Mouse (Mus musculus) kidney, adult 18-20 months (tissue): ENCODE measurements around the gene Dock4.

Experiments
- DNase-seq: peaks from one replicate; pipeline ENCODE4 v3.0.0; 2021

Dock4 gene

DNA sequence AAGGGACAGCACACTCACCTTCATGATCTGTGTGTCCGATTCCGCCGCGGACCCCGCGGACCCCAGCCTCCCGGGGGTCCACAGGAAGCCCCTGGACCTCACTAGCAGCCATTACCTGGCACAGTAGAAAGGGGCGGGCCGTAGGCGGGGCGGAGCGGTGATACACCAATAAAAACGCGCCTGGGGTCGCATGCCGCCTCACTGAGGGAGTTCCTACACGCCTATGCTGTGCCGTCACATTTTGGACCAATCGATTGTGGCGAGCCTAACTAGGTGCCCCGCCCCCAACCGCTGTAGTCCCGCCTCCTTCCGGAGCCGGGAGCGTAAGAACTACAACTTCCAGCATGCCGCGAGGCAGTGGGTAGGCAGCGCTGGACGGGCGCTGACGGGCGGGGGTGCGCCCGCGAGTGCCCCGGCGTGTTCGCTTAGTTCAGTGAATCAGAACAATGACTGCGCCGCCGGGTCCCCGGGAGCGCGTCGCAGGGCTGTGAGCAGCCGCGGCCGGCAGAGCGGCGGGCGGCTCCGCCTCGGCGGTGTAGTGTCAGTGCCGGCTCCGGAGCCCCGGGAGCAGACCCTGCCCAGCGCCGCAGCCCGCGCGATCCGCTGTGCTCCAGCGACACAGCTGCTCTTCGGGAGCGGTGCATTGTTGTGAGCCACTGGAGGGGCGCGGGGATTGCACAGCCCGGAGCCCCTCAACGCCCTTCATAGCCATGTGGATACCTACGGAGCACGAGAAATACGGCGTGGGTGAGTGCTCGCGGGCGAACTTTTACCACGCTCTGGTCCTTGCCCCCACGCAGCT lies at the start of gene Dock4, which contains the start of gene Zfp277:
Dock4 (plus strand) TSS at position 305 of the 802 bp plus-strand sequence.
Zfp277 (minus strand) TSS at position 255 of the 802 bp plus-strand sequence.
- DNase-seq = peak; percentile 99

DNA sequence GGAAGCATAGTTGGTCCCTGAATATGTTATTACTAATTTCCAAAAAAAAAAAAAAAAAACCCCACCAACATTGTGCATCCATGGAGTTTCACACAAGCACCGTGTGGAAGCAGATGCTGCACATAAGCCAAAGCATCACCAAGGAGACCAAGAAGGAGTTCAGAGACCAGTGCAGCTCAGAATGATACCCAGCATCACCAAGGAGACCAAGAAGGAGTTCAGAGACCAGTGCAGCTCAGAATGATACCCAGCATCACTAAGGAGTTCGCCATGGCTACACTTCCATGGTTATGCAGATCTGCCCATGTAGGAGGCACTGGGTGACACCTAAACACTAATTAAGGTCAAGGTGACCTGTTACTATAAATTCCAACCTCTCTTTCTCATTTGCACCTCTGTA lies 46.8 kb upstream of the Dock4 start:
- no peak for DNase-seq

DNA sequence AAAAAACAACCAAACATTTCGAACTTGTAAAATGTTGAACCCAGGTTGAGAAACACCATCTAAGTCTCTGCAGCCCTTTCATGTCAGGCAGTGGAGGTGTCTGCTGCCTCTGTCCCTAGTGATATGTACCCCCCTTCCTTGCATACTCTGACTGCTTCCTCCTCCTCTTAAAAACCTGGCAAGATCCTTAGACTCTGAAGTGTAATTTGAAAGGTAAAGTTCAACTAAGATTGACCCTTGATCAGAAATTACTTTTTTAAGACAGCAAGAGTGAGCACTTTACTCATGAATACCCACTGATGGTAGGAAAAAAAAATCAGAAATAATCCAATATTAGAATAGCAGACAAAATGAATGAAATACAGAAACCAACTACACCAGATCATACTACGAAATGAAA lies 46.4 kb upstream of the Dock4 start:
- DNase-seq = no peak

DNA sequence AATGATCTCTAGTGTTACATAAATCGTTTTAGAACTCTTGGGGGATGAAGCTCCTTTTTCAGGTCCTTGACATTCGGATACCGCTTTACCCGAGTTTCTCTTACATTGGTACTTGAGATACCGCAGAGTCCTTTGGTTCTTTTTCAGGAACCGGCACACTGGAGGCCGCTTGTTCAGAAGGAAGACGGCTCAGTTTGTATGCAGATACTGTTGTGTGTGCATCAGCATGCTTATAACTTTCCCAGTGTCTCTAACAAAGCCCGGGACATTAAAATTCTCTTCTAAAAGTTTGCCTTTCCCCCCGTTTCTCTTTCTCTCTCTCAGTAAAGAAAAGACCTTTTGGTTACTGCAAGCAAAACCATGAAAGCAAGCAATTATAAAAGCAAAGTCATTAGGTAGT lies 45.9 kb upstream of the Dock4 start:
- DNase-seq = no peak

DNA sequence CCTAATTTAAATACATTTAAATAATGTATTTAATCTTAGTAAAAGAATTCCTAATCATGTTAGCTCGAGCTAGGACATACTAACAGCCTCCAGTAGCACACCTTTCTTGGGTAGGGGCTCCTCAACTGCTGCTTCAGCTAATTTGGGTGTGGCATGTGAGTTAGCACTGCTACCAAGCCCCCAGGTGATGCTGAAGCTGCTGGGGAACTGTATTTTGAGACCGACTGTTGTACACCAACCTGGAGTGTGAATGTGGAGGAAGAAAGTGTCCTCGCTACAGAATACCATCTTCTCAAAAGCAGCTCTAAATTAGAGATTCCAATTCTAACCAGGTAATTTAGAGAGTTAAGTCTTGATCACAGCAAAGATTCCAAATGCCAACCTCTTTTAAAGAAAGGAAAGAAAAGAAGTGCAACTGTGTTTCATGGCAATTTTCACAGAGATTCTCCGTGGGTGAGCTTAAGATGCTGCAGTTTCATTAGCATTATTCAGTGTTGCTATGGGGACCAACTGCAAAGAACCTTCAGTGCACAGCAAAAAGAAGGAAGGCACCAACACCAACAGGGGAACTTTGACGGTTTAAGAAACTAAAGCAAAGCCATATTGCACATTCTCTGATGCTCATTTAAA lies 31.0 kb upstream of the Dock4 start:
- no peak for DNase-seq

DNA sequence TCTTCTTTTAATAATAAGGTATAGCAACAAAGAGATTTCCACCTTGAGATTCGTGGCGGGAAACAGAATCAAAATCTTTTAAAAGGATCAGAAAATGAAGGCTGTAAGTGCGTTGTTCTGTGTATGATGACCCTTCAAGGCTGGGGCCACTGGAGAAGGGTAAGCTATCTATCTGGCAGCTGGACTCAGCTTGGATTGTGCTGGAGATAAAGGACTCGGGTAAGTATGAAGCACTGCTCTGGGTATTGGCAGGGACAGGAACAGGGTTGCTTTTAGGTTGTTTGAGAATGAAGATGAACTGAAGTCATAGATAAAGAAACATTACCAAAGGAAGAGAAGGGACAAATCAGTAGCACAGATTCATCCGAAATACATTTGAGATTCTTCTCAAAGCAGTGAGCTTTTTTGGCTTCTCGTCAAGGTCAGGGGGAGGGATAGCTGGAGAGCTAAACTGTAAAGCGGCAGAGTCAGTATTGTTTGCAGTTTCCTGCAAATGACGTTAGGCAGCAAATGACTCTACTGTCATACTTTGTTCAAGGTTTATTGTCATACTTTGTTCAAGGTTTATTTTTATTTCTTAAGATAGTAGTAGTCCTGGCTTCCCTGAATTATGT lies 30.3 kb upstream of the Dock4 start:
- DNase-seq = no peak

DNA sequence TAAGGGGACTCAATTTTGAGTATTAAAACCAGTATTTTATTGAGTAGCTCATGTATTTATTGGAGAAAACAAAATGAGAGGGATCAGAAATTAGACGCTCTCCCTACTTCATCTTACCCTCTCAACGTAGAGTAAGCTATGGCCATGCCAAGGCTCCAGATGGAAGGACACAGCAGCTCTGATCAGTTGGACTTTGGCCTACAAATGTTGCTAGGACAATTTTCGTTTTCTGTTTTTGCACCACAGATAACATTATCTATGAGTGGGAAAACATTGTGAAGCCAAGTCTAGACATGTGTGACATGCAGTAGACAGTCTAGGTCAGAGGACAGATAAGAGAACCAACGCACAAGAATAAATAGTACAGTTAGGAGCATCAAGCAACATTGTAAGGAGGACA lies 28.5 kb upstream of the Dock4 start:
- DNase-seq = no peak

DNA sequence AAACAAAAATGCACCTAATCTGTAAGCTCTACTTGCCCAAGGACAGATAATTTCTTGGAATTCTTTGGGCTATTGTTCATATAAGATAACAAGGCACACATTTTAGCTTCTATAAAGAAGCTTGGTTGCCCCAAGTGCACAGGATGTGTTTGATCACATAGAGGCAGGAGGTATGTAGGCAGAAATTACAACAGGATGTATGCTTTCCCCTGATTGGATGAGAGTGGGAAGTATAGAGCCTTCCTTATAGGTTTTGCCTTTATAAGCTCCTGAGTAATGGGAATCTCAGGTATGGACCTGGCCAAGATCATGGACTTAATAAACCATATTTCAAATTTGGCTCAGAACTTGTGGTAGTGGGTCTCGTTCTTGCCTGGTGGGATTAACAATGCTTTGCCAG lies 20.8 kb upstream of the Dock4 start:
- DNase-seq = no peak

DNA sequence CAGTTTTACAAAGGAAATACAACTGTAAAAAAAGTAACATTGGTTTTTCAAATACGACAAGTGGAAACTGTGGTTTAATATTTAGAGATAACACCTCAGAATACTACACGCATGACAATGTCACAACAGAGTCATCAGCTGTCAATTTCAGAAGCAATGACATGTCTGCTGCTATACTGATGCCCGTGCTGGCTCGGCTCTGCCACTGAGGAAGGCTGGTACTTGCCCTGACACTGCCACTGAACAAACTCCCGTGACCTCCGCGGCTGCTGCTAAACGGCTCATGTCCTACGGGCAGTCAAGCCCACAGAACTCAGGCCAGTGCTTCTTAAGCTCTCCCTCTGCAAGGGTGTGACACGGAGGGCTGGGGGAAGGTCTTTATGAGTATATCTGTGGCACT lies 18.1 kb upstream of the Dock4 start:
- no peak for DNase-seq

DNA sequence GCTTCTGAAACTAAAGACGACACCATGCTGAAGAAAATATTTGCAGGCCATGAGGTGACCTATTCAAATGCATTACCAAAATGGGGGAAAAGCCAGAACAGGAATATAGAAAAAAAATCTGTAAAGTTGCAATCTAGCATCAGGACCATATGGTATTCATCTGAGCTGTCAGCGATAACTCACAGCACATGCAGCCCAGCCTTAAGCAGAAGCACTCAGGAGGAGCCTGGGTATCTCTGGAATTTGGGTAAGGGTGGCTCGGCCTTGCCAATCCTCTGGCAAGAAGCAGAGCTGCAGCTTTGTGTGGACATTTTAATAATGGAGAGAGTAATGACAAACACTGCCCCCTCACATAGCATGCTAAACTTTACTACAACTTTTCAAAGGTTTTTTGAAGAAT lies 15.8 kb upstream of the Dock4 start:
- no peak for DNase-seq

DNA sequence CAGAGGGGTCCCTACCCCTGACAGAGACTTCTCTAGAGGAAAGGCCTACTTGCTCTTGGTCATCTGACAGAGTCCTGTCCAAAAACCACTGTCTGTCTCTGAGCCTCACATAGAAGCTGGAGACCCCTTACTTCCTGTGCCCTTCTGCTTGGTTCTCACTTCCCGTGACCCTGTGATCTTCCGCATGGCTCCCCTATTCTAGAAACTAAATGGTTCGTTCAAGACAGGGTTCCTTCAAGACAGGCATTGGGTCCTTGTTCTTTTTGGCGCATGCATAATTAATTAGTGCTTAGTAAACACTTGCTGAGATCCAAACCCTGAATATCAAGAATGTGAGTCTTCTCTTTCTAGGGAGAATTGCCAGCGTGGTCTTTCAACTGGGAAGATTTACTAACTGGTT lies 14.7 kb upstream of the Dock4 start:
- DNase-seq = no peak

DNA sequence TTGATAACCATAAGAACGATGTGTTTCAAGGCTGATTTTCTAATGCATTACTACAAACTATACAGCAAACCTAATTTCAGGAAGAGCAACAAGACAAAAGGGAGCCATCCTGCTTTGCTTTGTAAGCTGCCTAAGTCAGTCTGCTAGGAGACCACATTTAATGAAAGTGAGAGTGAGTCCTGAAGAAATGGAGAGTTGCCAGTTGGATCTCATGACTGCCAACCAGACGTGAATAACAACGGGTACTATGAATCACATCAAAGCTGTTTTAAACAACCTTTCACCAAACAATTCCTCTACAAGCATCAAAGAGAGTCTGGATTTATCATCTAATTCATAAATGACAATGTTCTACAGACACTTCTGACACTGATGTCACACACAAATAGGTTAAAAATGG lies 11.7 kb upstream of the Dock4 start:
- no peak for DNase-seq

DNA sequence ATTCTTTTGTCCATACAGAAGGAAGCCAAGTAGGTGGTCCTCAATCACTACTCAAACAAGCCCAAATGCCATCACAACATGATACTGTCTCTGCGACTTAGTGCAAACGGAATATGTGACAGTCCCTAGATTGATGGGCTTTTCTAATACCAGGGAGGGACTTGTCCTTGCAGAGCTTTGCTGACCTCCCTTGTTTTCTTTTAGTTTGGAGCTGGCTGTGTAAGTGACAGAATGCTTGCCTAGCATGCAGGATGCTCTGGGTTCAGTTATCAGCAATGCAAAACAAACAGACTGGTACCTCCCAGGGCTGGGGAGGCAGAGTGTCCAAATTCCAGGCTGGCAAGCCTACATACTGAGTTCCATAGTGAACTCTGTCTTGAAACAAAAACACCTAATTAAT lies 7.7 kb upstream of the Dock4 start:
- DNase-seq = no peak

DNA sequence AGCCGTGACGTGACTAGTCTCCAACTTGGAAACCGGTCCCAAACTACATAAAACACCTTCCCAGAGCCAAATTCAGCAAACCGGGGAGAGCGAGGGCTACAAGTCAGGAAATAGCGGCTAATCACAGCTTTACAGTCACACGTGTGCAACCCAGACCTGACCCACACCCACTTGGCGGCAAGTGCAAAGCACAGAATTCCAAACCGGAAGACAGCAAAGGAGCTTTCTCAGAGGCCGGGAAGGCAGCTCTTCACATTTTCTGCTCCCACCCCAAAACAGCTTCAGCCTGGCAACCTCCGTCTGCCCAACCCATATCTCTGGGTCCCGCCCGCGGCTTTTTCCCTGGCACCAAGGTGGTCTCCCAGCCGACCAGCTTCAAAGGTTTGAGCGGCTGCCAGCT lies 546 bp upstream of the Dock4 start:
- DNase-seq = no peak

DNA sequence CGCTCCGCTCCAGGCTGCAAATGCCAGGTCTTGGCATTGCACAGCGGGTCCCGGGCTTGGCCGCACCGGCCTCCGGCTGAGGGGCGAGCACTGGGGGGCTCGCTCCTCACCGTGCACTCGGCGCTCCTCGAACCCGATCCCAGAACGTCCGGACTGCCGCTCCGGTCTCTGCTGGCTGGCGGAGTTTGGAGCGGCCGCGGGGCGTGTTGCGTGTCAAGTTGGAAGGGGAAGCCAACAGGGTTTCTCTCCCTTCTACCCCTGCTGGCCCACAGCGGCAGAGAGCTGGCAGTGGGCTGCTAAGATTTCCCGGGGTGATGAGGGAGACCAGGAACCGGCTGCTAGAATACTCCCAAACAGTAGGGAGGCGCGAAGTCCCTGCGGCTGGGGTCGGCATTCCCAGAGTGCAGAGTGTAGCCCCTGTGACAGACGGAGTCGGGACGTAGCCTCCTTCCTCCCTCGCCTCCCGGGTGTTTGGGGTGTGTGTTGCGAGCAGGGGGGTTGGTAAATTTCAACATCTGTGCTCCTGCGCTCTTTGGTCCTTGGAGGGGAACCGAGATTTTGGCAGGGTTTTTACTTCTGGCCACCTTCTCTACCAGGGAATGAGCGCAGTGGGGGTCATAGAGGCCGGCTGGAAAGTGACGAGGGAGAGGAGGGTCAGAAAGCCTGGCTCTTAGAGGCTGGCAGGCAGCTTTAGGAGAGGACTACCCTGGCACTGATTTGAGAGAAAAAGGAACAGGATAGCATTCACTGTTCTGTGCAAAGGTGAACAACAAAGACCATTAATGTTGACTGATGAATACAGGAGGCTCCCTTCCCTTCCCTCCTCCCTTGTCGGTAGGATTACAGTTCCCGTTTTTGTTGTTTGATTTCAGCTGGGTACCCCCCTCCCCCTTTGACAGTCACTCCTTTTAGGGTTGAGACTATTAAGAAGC lies 964 bp downstream of the Dock4 start:
- DNase-seq = peak; percentile 60

DNA sequence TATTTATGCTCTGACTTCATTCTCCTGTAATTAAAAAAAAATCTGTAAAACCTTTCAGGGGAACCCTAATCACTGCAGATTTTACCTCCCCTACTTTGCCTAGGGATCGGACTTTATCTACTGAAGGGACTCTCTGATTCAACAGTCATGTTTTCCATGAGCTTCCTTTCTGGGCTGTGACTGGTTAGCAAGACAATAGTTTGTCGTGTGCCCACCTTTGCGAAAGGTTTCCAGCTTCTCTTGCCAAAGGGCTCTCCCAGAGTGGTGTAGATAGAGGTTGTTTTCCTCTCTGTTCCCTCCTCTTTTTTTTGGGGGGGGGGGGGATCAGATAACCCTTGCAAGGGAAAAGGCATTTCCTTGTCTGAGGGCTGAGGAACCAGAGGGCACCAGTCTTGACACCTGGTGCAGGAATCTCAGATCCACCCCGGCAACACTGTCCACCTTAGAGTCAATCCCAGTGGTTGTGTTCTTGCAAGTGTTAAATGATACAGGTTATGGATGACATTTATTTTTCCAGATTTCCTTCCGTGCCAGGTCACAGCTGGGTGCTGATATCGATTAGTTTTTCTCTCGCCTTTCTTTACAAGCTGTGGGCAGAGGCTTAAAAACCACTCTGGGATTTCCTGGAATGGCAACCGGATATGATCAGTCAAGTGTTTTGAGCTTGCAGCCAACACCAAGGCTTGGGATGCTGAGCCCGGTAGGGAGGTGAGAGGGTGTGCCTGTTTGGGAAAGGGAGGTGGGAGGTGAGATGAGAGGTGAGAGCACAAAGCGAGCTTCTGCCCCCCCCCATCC lies 2.0 kb downstream of the Dock4 start:
- no peak for DNase-seq

DNA sequence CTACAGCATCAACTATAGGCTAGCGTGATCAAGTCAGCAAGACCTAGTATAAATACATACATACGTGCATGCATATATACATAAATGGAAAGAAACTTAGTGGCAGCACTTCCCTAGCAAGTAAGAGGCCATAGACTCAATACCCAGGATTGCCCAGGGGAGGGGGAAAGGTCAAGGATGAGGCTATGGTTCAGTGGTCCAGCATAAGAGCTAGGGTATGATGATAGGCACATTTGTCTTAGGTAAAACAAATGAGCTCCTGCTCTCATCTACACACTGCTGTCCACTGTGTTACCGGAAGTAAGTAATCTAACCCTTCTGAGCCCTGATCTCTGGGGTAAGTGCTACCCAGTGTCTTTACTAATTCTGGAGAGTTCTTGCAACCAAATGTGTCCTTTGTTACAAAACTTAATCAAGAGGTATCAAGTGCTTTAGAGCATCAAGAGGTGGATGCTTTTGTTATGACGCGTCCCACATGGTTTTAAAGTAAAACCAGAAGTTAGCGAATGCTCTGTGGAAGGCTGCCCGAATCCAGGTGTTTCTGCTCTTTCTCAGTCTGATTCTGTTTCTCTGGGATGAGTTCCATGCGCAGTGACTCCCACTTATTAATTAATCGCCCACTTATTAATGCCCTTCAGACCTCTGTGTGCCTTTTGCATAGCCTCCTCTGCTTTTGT lies 3.5 kb downstream of the Dock4 start:
- DNase-seq = no peak

DNA sequence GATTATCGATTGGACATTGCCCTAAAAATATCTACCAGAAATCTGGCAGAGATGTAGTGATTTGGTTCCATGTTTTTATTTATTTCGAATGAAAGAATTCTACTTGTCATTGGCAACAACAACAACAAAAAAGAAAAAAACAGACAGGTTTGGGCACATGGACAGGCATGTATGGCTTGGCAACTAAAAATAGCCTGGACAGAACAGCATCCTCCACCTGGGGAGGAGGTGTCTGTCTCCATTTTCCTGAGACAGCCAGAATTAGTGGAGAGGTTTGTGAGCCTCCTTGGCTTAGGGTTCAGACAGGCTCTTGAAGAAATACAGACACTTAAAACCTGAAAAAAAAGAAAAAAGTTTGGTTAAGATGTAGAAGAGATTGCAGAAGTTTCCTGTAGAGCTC lies 10.8 kb downstream of the Dock4 start:
- DNase-seq = no peak

DNA sequence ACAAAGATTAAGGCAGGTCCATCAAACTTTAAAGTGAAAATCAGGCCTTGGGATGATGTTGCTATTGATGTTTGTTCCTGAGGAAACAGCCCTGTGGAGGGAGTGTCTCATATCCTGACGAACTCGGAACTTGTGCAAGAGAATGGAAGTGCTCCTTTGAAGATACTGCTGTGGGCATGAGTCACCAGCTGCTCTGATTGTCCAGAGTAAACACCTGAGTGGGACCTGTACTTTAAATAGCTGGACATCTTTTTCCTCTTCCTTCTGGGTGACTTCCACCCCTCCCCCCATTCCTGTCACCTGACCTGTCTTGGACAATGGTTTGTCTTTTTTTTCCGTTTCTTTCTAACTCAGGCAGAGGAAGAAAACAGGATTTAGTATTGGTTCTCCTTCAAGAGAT lies 13.2 kb downstream of the Dock4 start:
- DNase-seq = peak; percentile 43

DNA sequence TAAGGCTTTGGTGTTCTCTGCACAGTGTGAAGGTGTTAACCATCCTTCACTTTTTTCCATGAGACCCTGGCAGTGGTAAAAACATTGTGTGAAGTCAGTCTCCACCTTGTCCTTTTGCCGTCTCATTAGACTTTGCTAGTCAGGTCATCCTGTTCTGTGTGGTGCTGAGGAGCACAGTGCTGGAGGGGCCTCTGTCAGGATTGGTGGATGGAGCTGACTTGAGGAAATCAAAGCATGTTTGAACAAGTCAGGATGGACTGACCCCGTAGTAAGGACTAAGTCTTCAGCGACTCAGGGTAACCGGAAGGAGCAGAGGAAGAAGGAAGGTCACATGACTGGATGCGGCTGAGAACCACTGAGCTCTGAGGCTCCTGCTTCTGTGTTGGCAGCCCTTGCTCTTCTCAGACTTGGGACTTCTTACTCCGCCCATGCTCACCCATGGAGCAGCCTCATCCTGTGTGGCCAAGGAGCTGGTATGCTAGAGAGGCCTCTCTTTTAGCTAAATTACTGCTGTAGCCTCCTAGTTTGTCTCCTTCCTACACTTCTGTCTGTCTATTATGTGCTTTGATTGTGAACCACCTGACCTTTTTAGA lies 14.0 kb downstream of the Dock4 start:
- DNase-seq = no peak

DNA sequence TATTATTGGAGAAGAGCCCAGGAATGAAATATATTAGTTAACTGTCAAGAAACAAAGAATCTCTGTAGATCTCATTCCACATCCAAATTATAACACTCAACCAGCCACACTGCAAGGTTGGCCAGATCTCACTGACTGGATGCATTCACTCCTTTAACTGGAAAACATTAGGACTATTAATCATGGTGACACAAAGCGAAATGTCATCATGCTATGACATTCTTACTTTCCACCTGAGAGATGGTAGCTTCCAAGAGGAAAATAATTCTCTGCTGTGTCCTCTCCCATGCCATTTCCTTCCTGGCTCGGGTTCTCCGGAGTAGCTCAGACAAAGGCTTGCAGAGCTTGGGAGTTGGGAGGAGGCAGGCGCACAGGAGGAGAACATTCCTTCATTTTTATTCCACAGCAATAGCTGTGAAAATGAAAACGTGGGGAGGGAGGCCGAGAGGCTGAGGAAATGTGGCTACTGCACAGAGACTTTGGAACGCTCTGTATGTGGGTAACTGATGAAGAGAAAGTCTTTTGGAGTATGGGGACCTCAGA lies 17.0 kb downstream of the Dock4 start:
- no peak for DNase-seq
